Mouse (Mus musculus) ES-E14 (cell line): ENCODE data around the gene Myl9.

Source experiments
- HCFC1 ChIP-seq: IDR thresholded peaks from 2 replicates; pipeline ENCODE4 v1.6.1; 2012; ENCODE audit warnings: low read length, inconsistent platforms, borderline replicate concordance; ENCODE audit not compliant: insufficient read depth
- ZC3H11A ChIP-seq: IDR thresholded peaks from 2 replicates; pipeline ENCODE4 v1.6.1; 2012; ENCODE audit warnings: low read depth, mild to moderate bottlenecking, inconsistent platforms, low read length, borderline replicate concordance

DNA sequence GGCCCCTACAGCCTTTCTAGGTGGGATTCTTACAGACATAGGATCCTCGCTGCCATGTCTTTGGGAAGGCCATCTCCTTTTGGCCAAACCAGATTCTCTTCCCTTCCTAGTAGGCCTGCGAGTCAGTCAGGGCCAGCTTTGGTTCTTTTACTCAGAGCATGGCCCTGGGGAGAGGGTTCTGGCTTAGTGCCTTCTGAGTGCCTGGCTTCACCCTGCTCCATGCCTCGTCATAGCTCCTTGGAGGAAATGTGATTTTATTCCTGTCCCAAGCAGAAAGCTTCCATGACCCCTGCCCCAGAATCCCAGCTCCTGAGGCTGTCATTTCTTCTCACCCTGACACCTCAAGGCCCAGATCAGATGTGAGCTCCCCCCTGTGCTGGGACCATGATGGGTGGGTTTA, 27.9 kb upstream of the Myl9 start:
- no peak for TF ChIP-seq HCFC1
- no peak for TF ChIP-seq ZC3H11A
